Mouse (Mus musculus) hindbrain, embryonic 14.5 days (tissue): ENCODE data around the gene Myh6. TPM values are rescaled to one million over a fixed set of nuclear protein-coding genes. Genes with fewer than 3 reads are reported as not detected.
"Not testable (repeated sequence)": the region's sequence is repeated elsewhere in the genome, so short reads cannot be mapped to it uniquely, and the experiment has no call there.

Experiments
- ATAC-seq: fragments of 200-750 bp; cut with Nextera tagmentation; 2 replicates; pipeline ENCODE4 v1.8.0; 2017; ENCODE audit warnings: moderate number of reproducible peaks, mild to moderate bottlenecking, moderate TSS enrichment, moderate library complexity; ENCODE audit not compliant: low FRiP score
- DNase-seq: peaks from one replicate; pipeline ENCODE4 v3.0.0-alpha.2; 2015; ENCODE audit warnings: low spot score
- H3K27ac ChIP-seq: fragments of 300-500 bp; sonication (generic); 2 replicates; pipeline ENCODE4 v1.5.1; 2014; ENCODE audit warnings: mild to moderate bottlenecking, moderate library complexity
- H3K27me3 ChIP-seq: fragments of 300-500 bp; sonication (generic); 2 replicates; pipeline ENCODE4 v1.6.1; 2014; ENCODE audit warnings: mild to moderate bottlenecking, low read length, mixed read lengths; ENCODE audit not compliant: control insufficient read depth, insufficient read depth
- H3K36me3 ChIP-seq: fragments of 300-500 bp; sonication (generic); replicated peaks from 2 replicates; pipeline ENCODE4 v1.6.1; 2014; ENCODE audit not compliant: control insufficient read depth, insufficient read depth
- H3K4me1 ChIP-seq: fragments of 300-500 bp; sonication (generic); replicated peaks from 2 replicates; pipeline ENCODE4 v1.6.1; 2014; ENCODE audit warnings: antibody characterized with exemption, low read length, mixed read lengths; ENCODE audit not compliant: control insufficient read depth, insufficient read depth
- H3K4me2 ChIP-seq: fragments of 300-500 bp; sonication (generic); replicated peaks from 2 replicates; pipeline ENCODE4 v1.6.1; 2014; ENCODE audit warnings: mild to moderate bottlenecking, moderate library complexity
- H3K4me3 ChIP-seq: fragments of 300-500 bp; sonication (generic); replicated peaks from 2 replicates; pipeline ENCODE4 v1.5.1; 2014; ENCODE audit warnings: mild to moderate bottlenecking, low read length
- H3K9ac ChIP-seq: fragments of 300-500 bp; sonication (generic); 2 replicates; pipeline ENCODE4 v1.6.1; 2014
- H3K9me3 ChIP-seq: fragments of 300-500 bp; sonication (generic); 2 replicates; pipeline ENCODE4 v1.6.1; 2016; ENCODE audit warnings: low read length; ENCODE audit not compliant: control insufficient read depth
- WGBS: fragments of 180-500 bp; shearing (Covaris S2); extraction: QIAGEN DNeasy Blood & Tissue Kit; methylation state at CpG from one replicate; pipeline ENCODE4 v1.1.7; 2014; 5-methylcytosine and 5-hydroxymethylcytosine counted together
- polyA plus RNA-seq: library from polyadenylated mRNA; unstranded; fragments of >200 nt; fragmentation: Nextera tagmentation; extraction: Ambion mirVana; gene quantifications from 2 replicates; pipeline ENCODE4 v1.2.1, GENCODE M21; 2014

The Myh6 gene
- polyA plus RNA-seq, 1 experiment from 2014 or later, result 2.1 TPM

GRCm38 (mm10) chr14:55005506-55005905 is 38.8 kb upstream of the Myh6 start:
- WGBS, result 76% methylated on average over 2 of the region's 2 CpGs

GRCm38 (mm10) chr14:55003878-55004855 is 37.4 kb upstream of the Myh6 start:
- H3K27me3 ChIP-seq, result no peaks in the 10 kb centered on the region
- H3K4me3 ChIP-seq, result no peak overlapping the region
- DNase-seq (no peak), ATAC-seq (no peak)
- H3K9ac ChIP-seq, result no peak overlapping the region
- 76% methylated on average over 18 of the region's 18 CpGs for WGBS
- no peak overlapping the region for H3K4me2 ChIP-seq
- H3K4me1 ChIP-seq, result peaks cover 7% of the 10 kb centered on the region; the same call in 1 of the 2 replicates
- no peaks in the 10 kb centered on the region for H3K9me3 ChIP-seq
- H3K27ac ChIP-seq, result no peak overlapping the region
- no peaks in the 10 kb centered on the region for H3K36me3 ChIP-seq

More at GRCm38 (mm10) chr14:55005506-55005905, 38.8 kb upstream of the Myh6 start:
- no peak overlapping the region for H3K4me3 ChIP-seq
- no peaks in the 10 kb centered on the region for H3K9me3 ChIP-seq
- DNase-seq (no peak), ATAC-seq (no peak)
- no peaks in the 10 kb centered on the region for H3K27me3 ChIP-seq
- H3K27ac ChIP-seq, result no peak overlapping the region
- H3K4me2 ChIP-seq, result no peak overlapping the region
- peaks cover 7% of the 10 kb centered on the region; the same call in 1 of the 2 replicates for H3K4me1 ChIP-seq
- no peaks in the 10 kb centered on the region for H3K36me3 ChIP-seq
- no peak overlapping the region for H3K9ac ChIP-seq

- Histone ChIP-seq H3K4me3 (no peak overlapping the region), H3K36me3 (no peaks in the 10 kb centered on the region), H3K9ac (no peak overlapping the region), H3K27ac (0 out of 2 replicates have a peak overlapping the region, but pooled peaks have one; percentile 9), H3K9me3 (no peaks in the 10 kb centered on the region), H3K27me3 (no peaks in the 10 kb centered on the region), H3K4me2 (no peak overlapping the region), H3K4me1 (peaks cover 7% of the 10 kb centered on the region; the same call in 1 of the 2 replicates)
- 71% methylated on average over 7 of the region's 7 CpGs for WGBS
- no peak for DNase-seq
- no peak for ATAC-seq
Observed at GRCm38 (mm10) chr14:55002687-55003120, 36.0 kb upstream of the Myh6 start.

GRCm38 (mm10) chr14:55001938-55002686 is 35.4 kb upstream of the Myh6 start:
- Histone ChIP-seq H3K4me3 (no peak overlapping the region), H3K4me2 (no peak overlapping the region), H3K9ac (no peak overlapping the region), H3K36me3 (no peaks in the 10 kb centered on the region), H3K9me3 (no peaks in the 10 kb centered on the region), H3K27ac (no peak overlapping the region), H3K4me1 (peaks cover 7% of the 10 kb centered on the region; the same call in 1 of the 2 replicates), H3K27me3 (no peaks in the 10 kb centered on the region)
- DNase-seq (no peak), ATAC-seq (no peak)
- WGBS, result 65% methylated on average over 12 of the region's 12 CpGs

- no peaks in the 10 kb centered on the region for H3K27me3 ChIP-seq
- 100% methylated on average over 2 of the region's 2 CpGs for WGBS
Observed at GRCm38 (mm10) chr14:55001446-55001845, 34.7 kb upstream of the Myh6 start.

GRCm38 (mm10) chr14:55000814-55001213 is 34.1 kb upstream of the Myh6 start:
- no peak for ATAC-seq
- 85% methylated on average over 6 of the region's 6 CpGs for WGBS

More at GRCm38 (mm10) chr14:55001446-55001845, 34.7 kb upstream of the Myh6 start:
- no peak for DNase-seq
- no peak overlapping the region for H3K4me3 ChIP-seq
- H3K27ac ChIP-seq, result no peak overlapping the region
- no peaks in the 10 kb centered on the region for H3K36me3 ChIP-seq
- H3K9ac ChIP-seq, result no peak overlapping the region
- H3K4me1 ChIP-seq, result peaks cover 11% of the 10 kb centered on the region; the same call in 1 of the 2 replicates
- H3K9me3 ChIP-seq, result no peaks in the 10 kb centered on the region
- H3K4me2 ChIP-seq, result no peak overlapping the region
- ATAC-seq, result no peak

GRCm38 (mm10) chr14:54999868-55000267 is 33.1 kb upstream of the Myh6 start:
- H3K4me2 ChIP-seq, H3K36me3 ChIP-seq, H3K27me3 ChIP-seq, H3K4me3 ChIP-seq, H3K27ac ChIP-seq, H3K9ac ChIP-seq, DNase-seq, H3K9me3 ChIP-seq, ATAC-seq: not testable (repeated sequence)
- peaks cover 26% of the 10 kb centered on the region for H3K4me1 ChIP-seq
- 88% methylated on average over 5 of the region's 5 CpGs for WGBS

More at GRCm38 (mm10) chr14:55000814-55001213, 34.1 kb upstream of the Myh6 start:
- Histone ChIP-seq H3K4me1 (peaks cover 17% of the 10 kb centered on the region), H3K36me3 (no peaks in the 10 kb centered on the region), H3K9me3 (no peaks in the 10 kb centered on the region), H3K4me2 (no peak overlapping the region), H3K9ac (no peak overlapping the region), H3K4me3 (no peak overlapping the region), H3K27ac (no peak overlapping the region), H3K27me3 (no peaks in the 10 kb centered on the region)
- DNase-seq, result no peak

- Histone ChIP-seq H3K4me1 (peaks cover 28% of the 10 kb centered on the region), H3K9me3 (no peaks in the 10 kb centered on the region), H3K27ac (no peak overlapping the region), H3K9ac (no peak overlapping the region), H3K4me3 (no peak overlapping the region), H3K27me3 (no peaks in the 10 kb centered on the region), H3K4me2 (no peak overlapping the region), H3K36me3 (no peaks in the 10 kb centered on the region)
- ATAC-seq, result no peak
- no peak for DNase-seq
Observed at GRCm38 (mm10) chr14:54998680-54999079, 32.0 kb upstream of the Myh6 start.

GRCm38 (mm10) chr14:54997297-54997696 is 30.6 kb upstream of the Myh6 start:
- no peaks in the 10 kb centered on the region for H3K9me3 ChIP-seq
- no peak overlapping the region for H3K9ac ChIP-seq
- WGBS, result 35% methylated on average over 4 of the region's 4 CpGs
- DNase-seq (no peak), ATAC-seq (no peak)
- no peak overlapping the region for H3K27ac ChIP-seq
- H3K4me1 ChIP-seq, result peaks cover 26% of the 10 kb centered on the region
- H3K27me3 ChIP-seq, result no peaks in the 10 kb centered on the region
- H3K36me3 ChIP-seq, result no peaks in the 10 kb centered on the region
- no peak overlapping the region for H3K4me3 ChIP-seq
- no peak overlapping the region for H3K4me2 ChIP-seq
